Mouse (Mus musculus) megakaryocyte-erythroid progenitor cell, adult 5-6 weeks (primary cell): ENCODE results near the gene Nos3. TPM values are rescaled to one million over a fixed set of nuclear protein-coding genes. Genes with fewer than 3 reads are reported as not detected.

ENCODE experiments used
- ATAC-seq: replicated peaks from 2 replicates; pipeline ENCODE4 v1.8.0; 2016; ENCODE audit warnings: mild to moderate bottlenecking, inconsistent platforms; ENCODE audit not compliant: severe bottlenecking, poor library complexity, low FRiP score, low TSS enrichment
- total RNA-seq, 2 experiments: library from RNA; stranded (forward) in 1 of 2; stranded (reverse) in 1 of 2; fragments of 200-1000, 215-1000 nt in 1 of 2; fragments of >200 nt in 1 of 2; fragmentation: Nextera tagmentation in 1 of 2; gene quantifications; 2 replicates each; pipeline ENCODE4 v1.2.3; 2014 to 2017

The Nos3 gene
- total RNA-seq, 2 experiments from 2014 or later: 0.23 TPM; not detected in 1

GRCm38 (mm10) chr5:24420381-24420780 lies 55.8 kb downstream of the Nos3 start:
- no peak for ATAC-seq

- peak; percentile 93 for ATAC-seq
These were observed 58.8 kb downstream of the Nos3 start, which contains the start of the genes Cdk5 and Slc4a2 for GRCm38 (mm10) chr5:24423129-24424003. Gene Cdk5, minus strand, starts transcription at chr5:24423530. Gene Slc4a2, plus strand, starts transcription at chr5:24423837.

- no peak; the same call in 1 of the 2 replicates for ATAC-seq
These were observed 59.6 kb downstream of the Nos3 start for GRCm38 (mm10) chr5:24424004-24424781.

GRCm38 (mm10) chr5:24424861-24425411 lies 60.3 kb downstream of the Nos3 start:
- no peak for ATAC-seq

GRCm38 (mm10) chr5:24425421-24426036 lies 60.9 kb downstream of the Nos3 start:
- ATAC-seq: no peak

- ATAC-seq: no peak
These were observed 61.4 kb downstream of the Nos3 start for GRCm38 (mm10) chr5:24426037-24426432.

- no peak for ATAC-seq
These were observed 62.1 kb downstream of the Nos3 start for GRCm38 (mm10) chr5:24426556-24427284.

GRCm38 (mm10) chr5:24427285-24427633 lies 62.6 kb downstream of the Nos3 start:
- no peak for ATAC-seq

GRCm38 (mm10) chr5:24427981-24428402 lies 63.4 kb downstream of the Nos3 start:
- no peak for ATAC-seq

GRCm38 (mm10) chr5:24428596-24428995 lies 64.0 kb downstream of the Nos3 start:
- no peak for ATAC-seq

GRCm38 (mm10) chr5:24433993-24434392 lies 69.4 kb downstream of the Nos3 start:
- no peak for ATAC-seq

Other genes starting within 250 kb of the Nos3 start
- gene Nupl2, start 199.8 kb upstream of the Nos3 start, total RNA-seq (2014; fragmentation: Nextera tagmentation): 24.4 and 29.2 TPM in 2 replicates
- gene Nupl2, start 199.8 kb upstream of the Nos3 start, total RNA-seq (2017): 7.5 and 17.9 TPM in 2 replicates
- gene Kcnh2, start 13.2 kb upstream of the Nos3 start, total RNA-seq (2014; fragmentation: Nextera tagmentation): 1.2 TPM in 1 of 2 replicates, not detected in the other
- gene Kcnh2, start 13.2 kb upstream of the Nos3 start, total RNA-seq (2017): not detected in 2 replicates
- 1.9 and 5.2 TPM in 2 replicates for gene Atg9b, start 27.3 kb downstream of the Nos3 start, total RNA-seq (2014; fragmentation: Nextera tagmentation)
- gene Atg9b, start 27.3 kb downstream of the Nos3 start, total RNA-seq (2017): 1.1 and 7.3 TPM in 2 replicates
- gene Abcb8, start 28.9 kb downstream of the Nos3 start, total RNA-seq (2014; fragmentation: Nextera tagmentation): 59.4 and 83.4 TPM in 2 replicates
- 8.3 and 24.8 TPM in 2 replicates for gene Abcb8, start 28.9 kb downstream of the Nos3 start, total RNA-seq (2017)
- 1.4 TPM in 1 of 2 replicates, not detected in the other for gene Asic3, start 48.6 kb downstream of the Nos3 start, total RNA-seq (2014; fragmentation: Nextera tagmentation)
- not detected in 2 replicates for gene Asic3, start 48.6 kb downstream of the Nos3 start, total RNA-seq (2017)
- 25.5 and 31.7 TPM in 2 replicates for gene Cdk5, start 58.7 kb downstream of the Nos3 start, total RNA-seq (2014; fragmentation: Nextera tagmentation)
- 15.0 and 26.5 TPM in 2 replicates for gene Cdk5, start 58.7 kb downstream of the Nos3 start, total RNA-seq (2017)
- 22.8 and 24.7 TPM in 2 replicates for gene Slc4a2, start 59.0 kb downstream of the Nos3 start, total RNA-seq (2014; fragmentation: Nextera tagmentation)
- gene Slc4a2, start 59.0 kb downstream of the Nos3 start, total RNA-seq (2017): 15.5 and 16.4 TPM in 2 replicates
- 101 and 135 TPM in 2 replicates for gene Fastk, start 80.5 kb downstream of the Nos3 start, total RNA-seq (2014; fragmentation: Nextera tagmentation)
- 14.1 and 30.4 TPM in 2 replicates for gene Fastk, start 80.5 kb downstream of the Nos3 start, total RNA-seq (2017)
- gene Tmub1, start 83.0 kb downstream of the Nos3 start, total RNA-seq (2014; fragmentation: Nextera tagmentation): 10.5 and 11.4 TPM in 2 replicates
- gene Tmub1, start 83.0 kb downstream of the Nos3 start, total RNA-seq (2017): 5.6 and 6.2 TPM in 2 replicates
- gene Agap3, start 87.4 kb downstream of the Nos3 start, total RNA-seq (2014; fragmentation: Nextera tagmentation): 36.5 and 53.3 TPM in 2 replicates
- 21.7 and 33.3 TPM in 2 replicates for gene Agap3, start 87.4 kb downstream of the Nos3 start, total RNA-seq (2017)
- not detected in 2 replicates for gene Gbx1, start 162.4 kb downstream of the Nos3 start, total RNA-seq (2014; fragmentation: Nextera tagmentation)
- gene Gbx1, start 162.4 kb downstream of the Nos3 start, total RNA-seq (2017): not detected in 2 replicates
- gene Asb10, start 176.2 kb downstream of the Nos3 start, total RNA-seq (2014; fragmentation: Nextera tagmentation): not detected in 2 replicates
- not detected in 2 replicates for gene Asb10, start 176.2 kb downstream of the Nos3 start, total RNA-seq (2017)
- not detected in 2 replicates for gene 4931409K22Rik, start 192.0 kb downstream of the Nos3 start, total RNA-seq (2014; fragmentation: Nextera tagmentation)
- gene 4931409K22Rik, start 192.0 kb downstream of the Nos3 start, total RNA-seq (2017): not detected in 2 replicates
- gene Abcf2, start 212.7 kb downstream of the Nos3 start, total RNA-seq (2014; fragmentation: Nextera tagmentation): 70.2 and 80.7 TPM in 2 replicates
- gene Abcf2, start 212.7 kb downstream of the Nos3 start, total RNA-seq (2017): 122 and 164 TPM in 2 replicates
- gene Chpf2, start 221.9 kb downstream of the Nos3 start, total RNA-seq (2014; fragmentation: Nextera tagmentation): 12.0 and 14.7 TPM in 2 replicates
- gene Chpf2, start 221.9 kb downstream of the Nos3 start, total RNA-seq (2017): 14.5 and 22.5 TPM in 2 replicates